In the genomic region with DNA sequence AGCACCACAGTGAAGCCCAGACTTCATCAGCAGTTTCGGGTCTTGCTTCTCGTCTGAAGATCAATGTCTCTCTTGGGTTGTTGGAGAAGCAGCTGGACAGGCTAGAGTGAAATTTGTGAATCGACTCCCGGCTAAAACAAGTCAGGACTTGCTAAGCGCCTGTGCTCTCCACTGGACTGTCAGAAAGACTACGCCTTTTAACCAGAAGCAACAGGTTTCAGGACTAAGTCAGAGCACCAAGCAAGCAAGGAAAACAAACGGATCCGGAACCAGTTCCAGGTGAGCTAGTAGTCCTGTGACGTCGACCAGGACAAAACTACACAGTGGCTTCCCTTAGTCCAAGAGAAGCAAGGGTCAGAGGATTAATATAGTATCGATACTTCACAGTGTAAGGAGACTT, we compare ENCODE assay signal across 23 mouse cellular contexts.
"Had no signal": no experiment of that assay in that cellular context is flagged by ENCODE, and none has a peak within 500 bp of the region (broad histone marks: within the 10 kb centered on the region; RNA-seq: fewer than 3 reads in every experiment).

No protein-coding gene starts in this region.

- H3K36me3 ChIP-seq: intestine, embryonic 15.5 days had no signal

- H3K27me3 ChIP-seq: heart, embryonic 12.5 days; hindbrain, embryonic 12.5 days; intestine, embryonic 15.5 days; limb, embryonic 12.5 days; liver, embryonic 13.5 days had no signal

- H3K27ac ChIP-seq: gastrocnemius, adult 2 months; heart, embryonic 10.5 days; hindbrain, embryonic 10.5 days; hindbrain, embryonic 12.5 days; hindbrain, embryonic 14.5 days; intestine, embryonic 15.5 days; layer of hippocampus, adult 2 months; left cerebral cortex, adult 2 months; limb, embryonic 10.5 days; limb, embryonic 12.5 days; liver, embryonic 13.5 days had no signal

- H3K9me3 ChIP-seq: heart, embryonic 10.5 days; hindbrain, embryonic 12.5 days; intestine, embryonic 15.5 days; limb, embryonic 10.5 days; limb, embryonic 12.5 days; liver, embryonic 13.5 days had no signal

- H3K9ac ChIP-seq: heart, embryonic 12.5 days; hindbrain, embryonic 12.5 days; hindbrain, embryonic 14.5 days; intestine, embryonic 15.5 days; limb, embryonic 12.5 days; liver, embryonic 13.5 days had no signal

- DNase-seq: gastrocnemius, adult 2 months; gastrocnemius, postnatal 10 days; gastrocnemius, postnatal 25 days; heart, adult 18-20 months; heart, postnatal 10 days; heart, postnatal 4 days; kidney, adult 18-20 months; kidney, adult 8-10 months; kidney, postnatal 10 days; kidney, postnatal 25 days; kidney, postnatal 4 days; liver; liver, embryonic 13.5 days had no signal

- H3K4me3 ChIP-seq: gastrocnemius, adult 2 months; heart, embryonic 10.5 days; heart, embryonic 12.5 days; hindbrain, embryonic 10.5 days; hindbrain, embryonic 12.5 days; intestine, embryonic 15.5 days; layer of hippocampus, adult 2 months; left cerebral cortex, adult 2 months; limb, embryonic 10.5 days; limb, embryonic 12.5 days; liver, embryonic 13.5 days had no signal

- H3K4me1 ChIP-seq: heart, embryonic 10.5 days; heart, embryonic 12.5 days; hindbrain, embryonic 10.5 days; hindbrain, embryonic 12.5 days; intestine, embryonic 15.5 days; limb, embryonic 10.5 days; limb, embryonic 12.5 days had no signal
